Mouse (Mus musculus): ENCODE measurements at regions not wholly inside any gene's neighbourhood (a gene's known extent, or its start where the extent isn't known, plus 50 kb on each side); places are given as distances from the start of the nearest gene placed in this dataset.

GRCm38 (mm10) chr7:71704661-71705240, 353.5 kb upstream of the Gm10295 start:
- TF ChIP-seq POLR2A (IDR thresholded peaks at IDR 0.05; ENCODE audit: extremely low read depth, insufficient read depth, low read length) = no peak
- TF ChIP-seq CTCF (IDR thresholded peaks at IDR 0.05; ENCODE audit: extremely low read depth, insufficient read depth, low read length) = no peak
